ENCODE assay signal across 10 mouse cellular contexts in the genomic region with DNA sequence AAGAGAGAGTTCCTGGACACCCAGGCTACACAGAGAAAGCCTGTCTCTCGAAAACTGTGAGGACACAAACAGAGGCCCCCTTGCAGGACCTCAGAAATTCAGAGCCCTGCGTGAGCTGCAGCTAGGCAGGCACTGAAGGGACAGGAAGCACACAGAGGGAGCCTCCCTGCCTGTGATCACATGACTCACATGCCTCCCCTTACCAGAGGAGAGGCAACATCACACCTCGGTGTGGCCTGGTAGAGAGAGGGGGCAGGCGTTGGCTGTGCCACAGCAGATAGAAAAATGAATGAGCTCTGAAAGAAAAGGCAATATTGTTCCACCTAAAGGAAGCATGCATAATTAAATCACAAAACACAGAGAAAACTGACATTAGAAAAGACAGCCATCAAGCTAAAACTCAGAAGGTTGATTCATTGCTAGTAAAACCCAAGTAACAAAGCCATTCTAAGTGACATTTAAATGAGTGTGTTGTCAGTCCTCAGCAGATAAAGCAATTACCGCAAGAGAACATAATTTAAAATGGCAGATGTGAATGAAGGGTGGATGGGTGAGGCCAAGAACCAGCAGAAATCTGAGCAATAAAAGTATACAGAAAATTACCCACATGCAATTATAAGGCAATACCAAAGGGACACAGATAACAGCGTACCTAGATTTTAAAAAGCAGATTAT.
A peak's percentile ranks its signal among the peaks of the same experiment; 100 is the strongest.
DNase-seq lines count a peak whose midpoint lies in the region; ATAC-seq lines count a peak whose summit lies in the region.
"Had no signal": no experiment of that assay in that cellular context is flagged by ENCODE, and none has a peak within 500 bp of the region (broad histone marks: within the 10 kb centered on the region; RNA-seq: fewer than 3 reads in every experiment).

No protein-coding gene starts in this region.

- H3K4me1 ChIP-seq in heart, embryonic 13.5 days = peaks cover 8% of the 10 kb centered on the region
- H3K4me1 ChIP-seq in intestine, embryonic 15.5 days (replicated peaks) = peaks cover 4% of the 10 kb centered on the region; the same call in 1 of the 2 replicates

- DNase-seq in heart, postnatal 36 days = no peak
- DNase-seq in CD4-positive, CD25-positive, alpha-beta regulatory T cell, adult 2 months (ENCODE audit: low read depth, low spot score) = peak; percentile 27
- DNase-seq in embryo, embryonic 11 days = peak; percentile 27
- DNase-seq in kidney, adult 9 months = no peak
- no peak for DNase-seq in adrenal gland, adult 2 months
- no peak for DNase-seq in lung, postnatal 25 days (ENCODE audit: low spot score)
- DNase-seq: gastrocnemius, postnatal 10 days had no signal

- H3K27me3 ChIP-seq in heart, embryonic 13.5 days (replicated peaks) = no peaks in the 10 kb centered on the region
- H3K27me3 ChIP-seq in intestine, embryonic 15.5 days (replicated peaks) = no peaks in the 10 kb centered on the region

- 38% methylated on average over 6 of the region's 6 CpGs for WGBS in heart, embryonic 13.5 days
- 46% methylated on average over 6 of the region's 6 CpGs for WGBS in intestine, embryonic 15.5 days

- H3K36me3 ChIP-seq in heart, embryonic 13.5 days = peaks cover 56% of the 10 kb centered on the region
- H3K36me3 ChIP-seq in intestine, embryonic 15.5 days = no peaks in the 10 kb centered on the region

- ATAC-seq in heart, embryonic 13.5 days (ENCODE audit: extremely low read depth, insufficient number of reproducible peaks, low FRiP score, low TSS enrichment) = no peak
- ATAC-seq in intestine, embryonic 15.5 days = peak; percentile 45; the same call in 1 of the 2 replicates
- ATAC-seq: inflammation-experienced regulatory T-cells, adult 6 months had no signal

- H3K9me3 ChIP-seq in heart, embryonic 13.5 days = 0 out of 2 replicates have a peak, but pooled peaks cover under 1% of the 10 kb centered on the region
- H3K9me3 ChIP-seq in intestine, embryonic 15.5 days = no peaks in the 10 kb centered on the region

- H3K27ac ChIP-seq in heart, embryonic 13.5 days (replicated peaks) = 0 out of 2 replicates have a peak overlapping the region, but pooled peaks have one; percentile 24
- H3K27ac ChIP-seq in intestine, embryonic 15.5 days = no peak overlapping the region; the same call in 1 of the 2 replicates

- H3K4me3 ChIP-seq in heart, embryonic 13.5 days = no peak overlapping the region
- no peak overlapping the region for H3K4me3 ChIP-seq in intestine, embryonic 15.5 days (replicated peaks)

- H3K9ac ChIP-seq in heart, embryonic 13.5 days = 0 out of 2 replicates have a peak overlapping the region, but pooled peaks have one; percentile 37
- H3K9ac ChIP-seq in intestine, embryonic 15.5 days = no peak overlapping the region

- intact Hi-C loops in heart, postnatal 36 days (cut with DNase I) = no loop called here

- H3K4me2 ChIP-seq in heart, embryonic 13.5 days = no peak overlapping the region
- no peak overlapping the region for H3K4me2 ChIP-seq in intestine, embryonic 15.5 days (replicated peaks)

Comparison
In these comparisons a context has a peak if more than half of its experiments do, and no peak if none do; other contexts are left out.
1. DNase-seq: peak in CD4-positive, CD25-positive, alpha-beta regulatory T cell, adult 2 months (single experiment) and embryo, embryonic 11 days (single experiment); none in heart, postnatal 36 days (0 of 2), kidney, adult 9 months (single experiment), adrenal gland, adult 2 months (single experiment) and lung, postnatal 25 days (single experiment).